Mouse (Mus musculus): Measurements from ENCODE around the gene Pgpep1.

DNA sequence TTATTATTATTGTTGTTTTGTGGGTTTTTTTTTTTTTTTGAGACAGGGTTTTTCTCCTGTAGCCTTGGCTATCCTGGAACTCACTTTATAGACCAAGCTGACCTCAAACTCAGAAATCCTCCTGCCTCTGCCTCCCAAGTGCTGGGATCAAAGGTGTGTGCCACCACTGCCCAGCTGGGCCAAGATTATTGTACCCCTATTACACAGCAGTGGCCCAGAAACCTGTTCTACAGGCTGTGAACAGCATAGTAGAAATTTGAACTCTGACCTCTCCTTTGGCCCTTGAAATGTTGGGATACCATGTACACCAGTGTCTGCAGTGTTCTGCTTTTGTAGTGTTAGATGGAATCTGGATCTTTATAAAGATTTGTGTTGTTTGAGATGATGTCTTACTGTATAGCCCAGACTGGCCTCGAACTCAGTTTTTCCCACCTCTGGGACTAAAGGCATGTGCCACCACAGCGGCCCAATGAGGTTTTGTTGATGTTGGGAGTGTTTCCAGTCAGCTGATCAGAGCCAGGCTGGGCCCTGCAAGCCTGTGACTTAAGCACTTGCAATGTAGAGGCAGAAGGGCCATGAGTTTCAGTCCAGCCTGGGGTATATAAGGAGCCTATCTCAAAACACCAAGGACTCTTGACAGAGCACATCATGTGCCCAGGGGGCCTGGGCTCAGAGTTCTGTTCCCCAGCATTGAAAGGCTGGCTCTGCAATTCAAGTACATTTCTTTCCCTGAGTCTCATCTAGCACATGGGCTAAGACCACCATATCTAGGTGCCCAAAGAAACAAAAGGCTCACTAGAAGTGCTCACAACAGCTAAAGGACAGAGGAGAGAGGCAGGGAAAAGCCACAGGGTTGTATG is 42.0 kb upstream of the Pgpep1 start:
- TF ChIP-seq CTCF (IDR thresholded peaks at IDR 0.05; ENCODE audit: low read depth) (no peak), EP300 (IDR thresholded peaks at IDR 0.05; ENCODE audit: low read depth) (no peak)
